Comparison of ENCODE assay signal across 25 mouse cellular contexts in genomic region chr11:81765288-81765687, GRCm38 (mm10).
DNase-seq lines count a peak whose midpoint lies in the region; ATAC-seq and TF ChIP-seq lines count a peak whose summit lies in the region.
"Had no signal": no experiment of that assay in that cellular context is flagged by ENCODE, and none has a peak within 500 bp of the region (broad histone marks: within the 10 kb centered on the region; RNA-seq: fewer than 3 reads in every experiment).

No protein-coding gene starts in this region.

- no peak for TF ChIP-seq POLR2A in limb, embryonic 14.5 days (IDR thresholded peaks at IDR 0.05; ENCODE audit: borderline replicate concordance, extremely low read depth, insufficient read depth, insufficient read length)

- no peak overlapping the region for H3K27ac ChIP-seq in limb, embryonic 11.5 days (replicated peaks; ENCODE audit: low read depth, low read length)
- no peak overlapping the region for H3K27ac ChIP-seq in limb, embryonic 10.5 days
- peak overlapping the region; percentile 65; the same call in 1 of the 2 replicates for H3K27ac ChIP-seq in embryonic facial prominence, embryonic 15.5 days (replicated peaks)
- H3K27ac ChIP-seq in limb, embryonic 14.5 days (replicated peaks; ENCODE audit: low read depth, low read length) = no peak overlapping the region
- no peak overlapping the region for H3K27ac ChIP-seq in midbrain, embryonic 13.5 days
- H3K27ac ChIP-seq: forebrain, embryonic 10.5 days; forebrain, embryonic 15.5 days; hindbrain, embryonic 10.5 days; hindbrain, embryonic 15.5 days; lung, embryonic 15.5 days; midbrain, embryonic 10.5 days; stomach, postnatal 0 days had no signal

- no peak overlapping the region for H3K4me2 ChIP-seq in limb, embryonic 11.5 days (ENCODE audit: low read depth, severe bottlenecking)
- no peak overlapping the region for H3K4me2 ChIP-seq in embryonic facial prominence, embryonic 15.5 days (replicated peaks)
- H3K4me2 ChIP-seq in limb, embryonic 14.5 days (replicated peaks; ENCODE audit: low read depth, low read length, severe bottlenecking) = no peak overlapping the region
- no peak overlapping the region for H3K4me2 ChIP-seq in midbrain, embryonic 13.5 days (replicated peaks)
- H3K4me2 ChIP-seq: forebrain, embryonic 15.5 days; hindbrain, embryonic 15.5 days; lung, embryonic 15.5 days had no signal

- ATAC-seq in limb, embryonic 11.5 days (ENCODE audit: insufficient number of reproducible peaks, low FRiP score, low TSS enrichment, low read depth) = no peak
- ATAC-seq in embryonic facial prominence, embryonic 15.5 days (ENCODE audit: insufficient number of reproducible peaks, low FRiP score, low TSS enrichment, low read depth) = 0 out of 2 replicates have a peak, but pooled peaks have one; percentile 54
- ATAC-seq in limb, embryonic 14.5 days (ENCODE audit: low FRiP score, low read depth) = peak; percentile 65; the same call in 1 of the 2 replicates
- ATAC-seq in midbrain, embryonic 13.5 days = no peak
- ATAC-seq: activated CD4-positive, CD25-positive, alpha-beta regulatory T cell, adult 4 months; forebrain, embryonic 15.5 days; inflammation-experienced regulatory T-cells, adult 6 months; midbrain, embryonic 16.5 days had no signal

- H3K9ac ChIP-seq in limb, embryonic 11.5 days (ENCODE audit: low read length) = no peak overlapping the region
- H3K9ac ChIP-seq in embryonic facial prominence, embryonic 15.5 days = no peak overlapping the region
- H3K9ac ChIP-seq in limb, embryonic 14.5 days (ENCODE audit: low read depth, low read length, severe bottlenecking) = no peak overlapping the region
- no peak overlapping the region for H3K9ac ChIP-seq in midbrain, embryonic 13.5 days (replicated peaks)
- H3K9ac ChIP-seq: forebrain, embryonic 15.5 days; hindbrain, embryonic 15.5 days; lung, embryonic 15.5 days had no signal

- WGBS in limb, embryonic 11.5 days = 56% methylated on average over 5 of the region's 5 CpGs
- 74% methylated on average over 5 of the region's 5 CpGs for WGBS in limb, embryonic 10.5 days
- 27% methylated on average over 5 of the region's 5 CpGs for WGBS in embryonic facial prominence, embryonic 15.5 days
- WGBS in limb, embryonic 14.5 days = 29% methylated on average over 5 of the region's 5 CpGs
- WGBS in midbrain, embryonic 13.5 days = 75% methylated on average over 5 of the region's 5 CpGs

- no peaks in the 10 kb centered on the region for H3K36me3 ChIP-seq in limb, embryonic 11.5 days (ENCODE audit: control insufficient read depth, insufficient read depth, low read length)
- no peaks in the 10 kb centered on the region for H3K36me3 ChIP-seq in limb, embryonic 10.5 days
- H3K36me3 ChIP-seq in embryonic facial prominence, embryonic 15.5 days = no peaks in the 10 kb centered on the region
- H3K36me3 ChIP-seq in limb, embryonic 14.5 days (ENCODE audit: control insufficient read depth, insufficient read depth, low read length) = no peaks in the 10 kb centered on the region
- no peaks in the 10 kb centered on the region for H3K36me3 ChIP-seq in midbrain, embryonic 13.5 days
- H3K36me3 ChIP-seq: forebrain, embryonic 10.5 days; forebrain, embryonic 15.5 days; hindbrain, embryonic 10.5 days; hindbrain, embryonic 15.5 days; lung, embryonic 15.5 days; midbrain, embryonic 10.5 days had no signal

- H3K4me3 ChIP-seq in limb, embryonic 11.5 days (ENCODE audit: low read depth, low read length) = no peak overlapping the region
- H3K4me3 ChIP-seq in limb, embryonic 10.5 days = no peak overlapping the region
- H3K4me3 ChIP-seq in embryonic facial prominence, embryonic 15.5 days (replicated peaks) = no peak overlapping the region
- no peak overlapping the region for H3K4me3 ChIP-seq in limb, embryonic 14.5 days (replicated peaks; ENCODE audit: low read length)
- no peak overlapping the region for H3K4me3 ChIP-seq in midbrain, embryonic 13.5 days (replicated peaks)
- H3K4me3 ChIP-seq: forebrain, embryonic 10.5 days; forebrain, embryonic 15.5 days; hindbrain, embryonic 10.5 days; hindbrain, embryonic 15.5 days; lung, embryonic 15.5 days; midbrain, embryonic 10.5 days had no signal

- peak; percentile 25 for DNase-seq in limb, embryonic 11.5 days (ENCODE audit: low spot score)
- DNase-seq in limb, embryonic 10.5 days (ENCODE audit: low spot score) = no peak
- DNase-seq in limb, embryonic 14.5 days (ENCODE audit: low spot score) = peak; percentile 75
- no peak for DNase-seq in retina, postnatal 1 day
- DNase-seq: adrenal gland, adult 8-10 months; B cell, adult 2 months; cerebellum, adult 9-10 months; embryo, embryonic 11 days; heart, postnatal 14 days; kidney, adult 11 months; kidney, postnatal 25 days; right cerebral cortex, adult 18-20 months; thymus, postnatal 4 days had no signal

- H3K4me1 ChIP-seq in limb, embryonic 11.5 days (ENCODE audit: control insufficient read depth, insufficient read depth, low read length) = no peaks in the 10 kb centered on the region
- peaks cover 9% of the 10 kb centered on the region; the same call in 1 of the 2 replicates for H3K4me1 ChIP-seq in limb, embryonic 10.5 days
- H3K4me1 ChIP-seq in embryonic facial prominence, embryonic 15.5 days = peaks cover 12% of the 10 kb centered on the region; the same call in 1 of the 2 replicates
- H3K4me1 ChIP-seq in limb, embryonic 14.5 days (ENCODE audit: control insufficient read depth, insufficient read depth, low read length) = peaks cover 5% of the 10 kb centered on the region; the same call in 1 of the 2 replicates
- peaks cover 3% of the 10 kb centered on the region; the same call in 1 of the 2 replicates for H3K4me1 ChIP-seq in midbrain, embryonic 13.5 days (replicated peaks)
- H3K4me1 ChIP-seq: lung, embryonic 15.5 days had no signal

- no peaks in the 10 kb centered on the region for H3K27me3 ChIP-seq in limb, embryonic 11.5 days (ENCODE audit: control insufficient read depth, insufficient read depth, low read length)
- no peaks in the 10 kb centered on the region for H3K27me3 ChIP-seq in limb, embryonic 10.5 days (ENCODE audit: low read depth, poor library complexity, severe bottlenecking)
- no peaks in the 10 kb centered on the region for H3K27me3 ChIP-seq in embryonic facial prominence, embryonic 15.5 days
- H3K27me3 ChIP-seq in limb, embryonic 14.5 days (ENCODE audit: control insufficient read depth, insufficient read depth, low read length) = no peaks in the 10 kb centered on the region
- H3K27me3 ChIP-seq in midbrain, embryonic 13.5 days = no peaks in the 10 kb centered on the region
- H3K27me3 ChIP-seq: forebrain, embryonic 15.5 days; hindbrain, embryonic 15.5 days; lung, embryonic 15.5 days had no signal

- no peaks in the 10 kb centered on the region for H3K9me3 ChIP-seq in limb, embryonic 11.5 days (ENCODE audit: control insufficient read depth, low read length)
- no peaks in the 10 kb centered on the region for H3K9me3 ChIP-seq in limb, embryonic 10.5 days (replicated peaks)
- H3K9me3 ChIP-seq in embryonic facial prominence, embryonic 15.5 days (replicated peaks) = no peaks in the 10 kb centered on the region
- no peaks in the 10 kb centered on the region for H3K9me3 ChIP-seq in limb, embryonic 14.5 days (ENCODE audit: control insufficient read depth, low read length)
- H3K9me3 ChIP-seq in midbrain, embryonic 13.5 days = no peaks in the 10 kb centered on the region
- H3K9me3 ChIP-seq: forebrain, embryonic 10.5 days; forebrain, embryonic 15.5 days; hindbrain, embryonic 10.5 days; hindbrain, embryonic 15.5 days; lung, embryonic 15.5 days; midbrain, embryonic 10.5 days had no signal

Comparison
In these comparisons a context has a peak if more than half of its experiments do, and no peak if none do; other contexts are left out.
1. ATAC-seq: peak in embryonic facial prominence, embryonic 15.5 days (single experiment) and limb, embryonic 14.5 days (single experiment); none in limb, embryonic 11.5 days (single experiment) and midbrain, embryonic 13.5 days (single experiment).
2. DNase-seq: peak in limb, embryonic 11.5 days (single experiment) and limb, embryonic 14.5 days (single experiment); none in limb, embryonic 10.5 days (single experiment) and retina, postnatal 1 day (single experiment).